Mouse (Mus musculus): ENCODE results near the gene Kcnt2.

Kcnt2 gene

GRCm38 (mm10) chr1:140245876-140246597, at the start of gene Kcnt2:
Gene Kcnt2 (plus strand): TSS chr1:140246158.
- peak; percentile 71 to 74 for DNase-seq (ENCODE audit: low spot score in 2 of 2)

- DNase-seq (ENCODE audit: low spot score in 2 of 2), result no peak
Measured at GRCm38 (mm10) chr1:140205329-140205728, 40.6 kb upstream of the Kcnt2 start.

GRCm38 (mm10) chr1:140225221-140225620, 20.7 kb upstream of the Kcnt2 start:
- DNase-seq (ENCODE audit: low spot score in 2 of 2), result no peak

GRCm38 (mm10) chr1:140226673-140227072, 19.3 kb upstream of the Kcnt2 start:
- DNase-seq (ENCODE audit: low spot score in 2 of 2), result no peak

- DNase-seq (ENCODE audit: low spot score in 2 of 2), result peak; percentile 87 to 88
Measured at GRCm38 (mm10) chr1:140245465-140245864, 493 bp upstream of the Kcnt2 start.

GRCm38 (mm10) chr1:140264696-140265095, 18.7 kb downstream of the Kcnt2 start:
- DNase-seq (ENCODE audit: low spot score in 2 of 2), result no peak

- no peak for DNase-seq (ENCODE audit: low spot score in 2 of 2)
Measured at GRCm38 (mm10) chr1:140266047-140266446, 20.1 kb downstream of the Kcnt2 start.

- no peak for DNase-seq (ENCODE audit: low spot score in 2 of 2)
Measured at GRCm38 (mm10) chr1:140266643-140267286, 20.8 kb downstream of the Kcnt2 start.

GRCm38 (mm10) chr1:140267288-140267687, 21.3 kb downstream of the Kcnt2 start:
- no peak for DNase-seq (ENCODE audit: low spot score in 2 of 2)

GRCm38 (mm10) chr1:140273624-140274023, 27.7 kb downstream of the Kcnt2 start:
- no peak for DNase-seq (ENCODE audit: low spot score in 2 of 2)

- no peak for DNase-seq (ENCODE audit: low spot score in 2 of 2)
Measured at GRCm38 (mm10) chr1:140275813-140276212, 29.9 kb downstream of the Kcnt2 start.

GRCm38 (mm10) chr1:140293140-140293539, 47.2 kb downstream of the Kcnt2 start:
- DNase-seq (ENCODE audit: low spot score in 2 of 2), result no peak

- DNase-seq (ENCODE audit: low spot score in 2 of 2), result no peak
Measured at GRCm38 (mm10) chr1:140295482-140295881, 49.5 kb downstream of the Kcnt2 start.

GRCm38 (mm10) chr1:140304244-140304643, 58.3 kb downstream of the Kcnt2 start:
- no peak for DNase-seq (ENCODE audit: low spot score in 2 of 2)

- no peak for DNase-seq (ENCODE audit: low spot score in 2 of 2)
Measured at GRCm38 (mm10) chr1:140305344-140305743, 59.4 kb downstream of the Kcnt2 start.

GRCm38 (mm10) chr1:140306339-140306738, 60.4 kb downstream of the Kcnt2 start:
- DNase-seq (ENCODE audit: low spot score in 2 of 2), result no peak

GRCm38 (mm10) chr1:140310739-140311138, 64.8 kb downstream of the Kcnt2 start:
- no peak for DNase-seq (ENCODE audit: low spot score in 2 of 2)

- no peak for DNase-seq (ENCODE audit: low spot score in 2 of 2)
Measured at GRCm38 (mm10) chr1:140325088-140325487, 79.1 kb downstream of the Kcnt2 start.

- DNase-seq (ENCODE audit: low spot score in 2 of 2), result no peak
Measured at GRCm38 (mm10) chr1:140326709-140327108, 80.8 kb downstream of the Kcnt2 start.

- DNase-seq (ENCODE audit: low spot score in 2 of 2), result no peak
Measured at GRCm38 (mm10) chr1:140333702-140334101, 87.7 kb downstream of the Kcnt2 start.

- peak in 1 of 2 experiments; percentile 36 for DNase-seq (ENCODE audit: low spot score in 2 of 2)
Measured at GRCm38 (mm10) chr1:140338417-140338816, 92.5 kb downstream of the Kcnt2 start.

- DNase-seq (ENCODE audit: low spot score in 2 of 2), result peak; percentile 45 to 73
Measured at GRCm38 (mm10) chr1:140339368-140339767, 93.4 kb downstream of the Kcnt2 start.

GRCm38 (mm10) chr1:140364787-140365186, 118.8 kb downstream of the Kcnt2 start:
- DNase-seq (ENCODE audit: low spot score in 2 of 2), result no peak

Data from right cerebral cortex, postnatal 10 days (tissue).